Mouse (Mus musculus): ENCODE results near the gene Adi1. TPM values are rescaled to one million over a fixed set of nuclear protein-coding genes. Genes with fewer than 3 reads are reported as not detected.

Gene Adi1
- polyA plus RNA-seq, 1 experiment from 2014 or later, result 104 TPM

- Histone ChIP-seq H3K4me2 (ENCODE audit: low read depth, low read length) (no peak overlapping the region), H3K27me3 (ENCODE audit: insufficient read depth, low read length) (no peaks in the 10 kb centered on the region), H3K9me3 (ENCODE audit: low read length) (no peaks in the 10 kb centered on the region), H3K4me3 (ENCODE audit: low read depth, low read length) (no peak overlapping the region), H3K4me1 (ENCODE audit: insufficient read depth) (peaks cover 7% of the 10 kb centered on the region), H3K27ac (ENCODE audit: low read depth) (peak overlapping the region; percentile 80), H3K36me3 (replicated peaks; ENCODE audit: insufficient read depth, low read length) (peaks cover 18% of the 10 kb centered on the region), H3K9ac (replicated peaks) (no peak overlapping the region; the same call in 1 of the 2 replicates)
- ATAC-seq, result peak; percentile 77
- peak; percentile 55 for DNase-seq
- TF ChIP-seq EP300 (IDR thresholded peaks at IDR 0.05; ENCODE audit: low read depth) (no peak), CTCF (IDR thresholded peaks at IDR 0.05; ENCODE audit: low read depth) (no peak)
- 66% methylated on average over 14 of the region's 14 CpGs for WGBS (ENCODE audit: insufficient replicate concordance)
Measured at GRCm38 (mm10) chr12:28697821-28698595, 23.0 kb downstream of the Adi1 start.

- peak overlapping the region; percentile 80 for H3K27ac ChIP-seq (ENCODE audit: low read depth)
- peaks cover 9% of the 10 kb centered on the region; the same call in 1 of the 2 replicates for H3K36me3 ChIP-seq (replicated peaks; ENCODE audit: insufficient read depth, low read length)
- H3K9me3 ChIP-seq (ENCODE audit: low read length), result no peaks in the 10 kb centered on the region
- H3K4me2 ChIP-seq (ENCODE audit: low read depth, low read length), result no peak overlapping the region
- ATAC-seq (peak; percentile 79), DNase-seq (peak; percentile 59)
- no peak overlapping the region; the same call in 1 of the 2 replicates for H3K9ac ChIP-seq (replicated peaks)
- WGBS (ENCODE audit: insufficient replicate concordance), result 60% methylated on average over 5 of the region's 5 CpGs
- TF ChIP-seq CTCF (IDR thresholded peaks at IDR 0.05; ENCODE audit: low read depth) (no peak), EP300 (IDR thresholded peaks at IDR 0.05; ENCODE audit: low read depth) (no peak)
- no peaks in the 10 kb centered on the region for H3K27me3 ChIP-seq (ENCODE audit: insufficient read depth, low read length)
- H3K4me1 ChIP-seq (ENCODE audit: insufficient read depth), result peaks cover 7% of the 10 kb centered on the region
- H3K4me3 ChIP-seq (ENCODE audit: low read depth, low read length), result no peak overlapping the region
Measured at GRCm38 (mm10) chr12:28699086-28699485, 24.1 kb downstream of the Adi1 start.

GRCm38 (mm10) chr12:28699656-28700055 lies 24.6 kb downstream of the Adi1 start:
- no peak overlapping the region; the same call in 1 of the 2 replicates for H3K9ac ChIP-seq (replicated peaks)
- H3K4me3 ChIP-seq (ENCODE audit: low read depth, low read length), result no peak overlapping the region
- TF ChIP-seq EP300 (IDR thresholded peaks at IDR 0.05; ENCODE audit: low read depth), result no peak
- TF ChIP-seq CTCF (IDR thresholded peaks at IDR 0.05; ENCODE audit: low read depth), result peak; percentile 94
- WGBS (ENCODE audit: insufficient replicate concordance), result 20% methylated on average over 6 of the region's 6 CpGs
- ATAC-seq, result peak; percentile 55
- peak; percentile 77 for DNase-seq
- H3K4me2 ChIP-seq (ENCODE audit: low read depth, low read length), result no peak overlapping the region
- peaks cover 7% of the 10 kb centered on the region for H3K4me1 ChIP-seq (ENCODE audit: insufficient read depth)
- no peaks in the 10 kb centered on the region for H3K27me3 ChIP-seq (ENCODE audit: insufficient read depth, low read length)
- H3K9me3 ChIP-seq (ENCODE audit: low read length), result no peaks in the 10 kb centered on the region
- H3K27ac ChIP-seq (ENCODE audit: low read depth), result peak overlapping the region; percentile 80
- H3K36me3 ChIP-seq (replicated peaks; ENCODE audit: insufficient read depth, low read length), result peaks cover 7% of the 10 kb centered on the region; the same call in 1 of the 2 replicates

GRCm38 (mm10) chr12:28700101-28700511 lies 25.1 kb downstream of the Adi1 start:
- peaks cover 7% of the 10 kb centered on the region; the same call in 1 of the 2 replicates for H3K36me3 ChIP-seq (replicated peaks; ENCODE audit: insufficient read depth, low read length)
- TF ChIP-seq EP300 (IDR thresholded peaks at IDR 0.05; ENCODE audit: low read depth) (no peak), CTCF (IDR thresholded peaks at IDR 0.05; ENCODE audit: low read depth) (no peak)
- no peak overlapping the region for H3K27ac ChIP-seq (ENCODE audit: low read depth)
- H3K4me1 ChIP-seq (ENCODE audit: insufficient read depth), result peaks cover 7% of the 10 kb centered on the region
- no peaks in the 10 kb centered on the region for H3K27me3 ChIP-seq (ENCODE audit: insufficient read depth, low read length)
- DNase-seq, result no peak
- H3K9ac ChIP-seq (replicated peaks), result no peak overlapping the region; the same call in 1 of the 2 replicates
- H3K4me2 ChIP-seq (ENCODE audit: low read depth, low read length), result no peak overlapping the region
- no peak for ATAC-seq
- H3K4me3 ChIP-seq (ENCODE audit: low read depth, low read length), result no peak overlapping the region
- 63% methylated on average over 3 of the region's 3 CpGs for WGBS (ENCODE audit: insufficient replicate concordance)
- H3K9me3 ChIP-seq (ENCODE audit: low read length), result no peaks in the 10 kb centered on the region

GRCm38 (mm10) chr12:28700561-28701025 lies 25.6 kb downstream of the Adi1 start:
- Histone ChIP-seq H3K9ac (replicated peaks) (no peak overlapping the region), H3K27me3 (ENCODE audit: insufficient read depth, low read length) (no peaks in the 10 kb centered on the region), H3K27ac (ENCODE audit: low read depth) (no peak overlapping the region), H3K36me3 (replicated peaks; ENCODE audit: insufficient read depth, low read length) (peaks cover 3% of the 10 kb centered on the region; the same call in 1 of the 2 replicates), H3K4me2 (ENCODE audit: low read depth, low read length) (no peak overlapping the region), H3K4me1 (ENCODE audit: insufficient read depth) (peaks cover 7% of the 10 kb centered on the region), H3K9me3 (ENCODE audit: low read length) (no peaks in the 10 kb centered on the region), H3K4me3 (ENCODE audit: low read depth, low read length) (no peak overlapping the region)
- ATAC-seq (no peak), DNase-seq (no peak)
- TF ChIP-seq CTCF (IDR thresholded peaks at IDR 0.05; ENCODE audit: low read depth), result no peak
- TF ChIP-seq EP300 (IDR thresholded peaks at IDR 0.05; ENCODE audit: low read depth), result no peak
- 78% methylated on average over 19 of the region's 19 CpGs for WGBS (ENCODE audit: insufficient replicate concordance)

- WGBS (ENCODE audit: insufficient replicate concordance), result 81% methylated on average over 11 of the region's 11 CpGs
- peaks cover 7% of the 10 kb centered on the region for H3K4me1 ChIP-seq (ENCODE audit: insufficient read depth)
Measured at GRCm38 (mm10) chr12:28701302-28701701, 26.3 kb downstream of the Adi1 start.

More at GRCm38 (mm10) chr12:28701302-28701701, 26.3 kb downstream of the Adi1 start:
- no peaks in the 10 kb centered on the region for H3K9me3 ChIP-seq (ENCODE audit: low read length)
- no peak overlapping the region for H3K4me3 ChIP-seq (ENCODE audit: low read depth, low read length)
- no peak overlapping the region for H3K9ac ChIP-seq (replicated peaks)
- ATAC-seq (no peak), DNase-seq (no peak)
- H3K27ac ChIP-seq (ENCODE audit: low read depth), result no peak overlapping the region
- H3K36me3 ChIP-seq (replicated peaks; ENCODE audit: insufficient read depth, low read length), result no peaks in the 10 kb centered on the region; the same call in 1 of the 2 replicates
- no peak for TF ChIP-seq CTCF (IDR thresholded peaks at IDR 0.05; ENCODE audit: low read depth)
- no peak for TF ChIP-seq EP300 (IDR thresholded peaks at IDR 0.05; ENCODE audit: low read depth)
- H3K27me3 ChIP-seq (ENCODE audit: insufficient read depth, low read length), result no peaks in the 10 kb centered on the region
- H3K4me2 ChIP-seq (ENCODE audit: low read depth, low read length), result no peak overlapping the region

Measured in liver, postnatal 0 days (tissue).